Mouse (Mus musculus) MEL (cell line): ENCODE data around the gene Gtpbp2. TPM values are rescaled to one million over a fixed set of nuclear protein-coding genes. Genes with fewer than 3 reads are reported as not detected.
A peak's percentile ranks its signal among the peaks of the same experiment; 100 is the strongest.

Experiments
- DNase-seq: peaks from one replicate; pipeline ENCODE4 v3.0.0; 2011; ENCODE audit warnings: low read depth, low spot score
- H3K27ac ChIP-seq: 2 replicates; pipeline ENCODE4 v1.5.1; 2012; ENCODE audit warnings: low read depth, mild to moderate bottlenecking, control low read depth, low read length, moderate library complexity; ENCODE audit not compliant: control insufficient read depth
- H3K27me3 ChIP-seq, 2 experiments: fragments of 150-350 bp in 1 of 2; sonication (generic) in 1 of 2; 2 replicates each; pipeline ENCODE4 v1.6.1; 2012; ENCODE audit warnings: low read length in 2 of 2, mild to moderate bottlenecking in 2 of 2, improper control_type of control experiment in 1 of 2, moderate library complexity in 1 of 2; ENCODE audit not compliant: insufficient read depth in 2 of 2, control insufficient read depth in 1 of 2
- H3K36me3 ChIP-seq, 2 experiments: 2 replicates each; pipeline ENCODE4 v1.6.1; 2012 to 2014; ENCODE audit warnings: low read length in 2 of 2, improper control_type of control experiment in 1 of 2, inconsistent platforms in 1 of 2, mild to moderate bottlenecking in 1 of 2; ENCODE audit not compliant: insufficient read depth in 2 of 2, control insufficient read depth in 1 of 2
- H3K4me1 ChIP-seq, 2 experiments: fragments of 150-350 bp in 1 of 2; sonication (generic) in 1 of 2; 2 replicates each; pipeline ENCODE4 v1.6.1; 2012; ENCODE audit warnings: low read length in 2 of 2, improper control_type of control experiment in 1 of 2, mild to moderate bottlenecking in 1 of 2; ENCODE audit not compliant: insufficient read depth in 2 of 2, control insufficient read depth in 1 of 2
- H3K4me3 ChIP-seq, 2 experiments: fragments of 150-350 bp in 1 of 2; sonication (generic) in 1 of 2; 2 replicates each; pipeline ENCODE4 v1.5.1; 2012; ENCODE audit warnings: low read depth in 2 of 2, low read length in 2 of 2, mild to moderate bottlenecking in 2 of 2, moderate library complexity in 2 of 2, control low read depth in 1 of 2, improper control_type of control experiment in 1 of 2; ENCODE audit not compliant: control insufficient read depth in 1 of 2, insufficient read depth in 1 of 2
- H3K79me2 ChIP-seq: 2 replicates; pipeline ENCODE4 v1.6.1; 2012; ENCODE audit warnings: mild to moderate bottlenecking, low read length, moderate library complexity; ENCODE audit not compliant: control insufficient read depth, poor library complexity, insufficient read depth
- H3K9ac ChIP-seq: 2 replicates; pipeline ENCODE4 v1.6.1; 2012; ENCODE audit warnings: low read depth, mild to moderate bottlenecking, control low read depth, low read length, moderate library complexity; ENCODE audit not compliant: control insufficient read depth, poor library complexity, severe bottlenecking
- H3K9me3 ChIP-seq: fragments of 150-350 bp; sonication (generic); replicated peaks from 2 replicates; pipeline ENCODE4 v1.6.1; 2012; ENCODE audit warnings: mild to moderate bottlenecking, low read length, improper control_type of control experiment, moderate library complexity; ENCODE audit not compliant: insufficient read depth
- E2F4 ChIP-seq: IDR thresholded peaks from 2 replicates; pipeline ENCODE4 v1.6.1; 2011; ENCODE audit warnings: low read depth, low read length, improper control_type of control experiment, borderline replicate concordance
- ELF1 ChIP-seq: IDR thresholded peaks from 2 replicates; pipeline ENCODE4 v1.6.1; 2014; ENCODE audit warnings: low read depth, mild to moderate bottlenecking, inconsistent platforms, low read length, improper control_type of control experiment, moderate library complexity
- ETS1 ChIP-seq: IDR thresholded peaks from 2 replicates; pipeline ENCODE4 v1.6.1; 2012; ENCODE audit warnings: low read depth, mild to moderate bottlenecking, inconsistent platforms, low read length, improper control_type of control experiment, moderate library complexity
- GABPA ChIP-seq: IDR thresholded peaks from 2 replicates; pipeline ENCODE4 v1.6.1; 2012; ENCODE audit warnings: low read depth, mild to moderate bottlenecking, inconsistent platforms, low read length, improper control_type of control experiment, moderate library complexity
- MAFK ChIP-seq: IDR thresholded peaks from 2 replicates; pipeline ENCODE4 v1.6.1; 2011; ENCODE audit warnings: low read depth, mild to moderate bottlenecking, low read length, improper control_type of control experiment, borderline replicate concordance
- MEF2A ChIP-seq: IDR thresholded peaks from 2 replicates; pipeline ENCODE4 v1.6.1; 2014; ENCODE audit warnings: low read depth, mild to moderate bottlenecking, inconsistent platforms, low read length, improper control_type of control experiment; ENCODE audit not compliant: poor library complexity, insufficient replicate concordance, severe bottlenecking; ENCODE audit errors: extremely low read depth
- MXI1 ChIP-seq: IDR thresholded peaks from 2 replicates; pipeline ENCODE4 v1.6.1; 2011; ENCODE audit warnings: mild to moderate bottlenecking, low read depth, low read length, improper control_type of control experiment
- NELFE ChIP-seq: IDR thresholded peaks from 2 replicates; pipeline ENCODE4 v1.6.1; 2011; ENCODE audit warnings: low read depth, low read length, improper control_type of control experiment
- NRF1 ChIP-seq: IDR thresholded peaks from 2 replicates; pipeline ENCODE4 v1.6.1; 2014; ENCODE audit warnings: low read depth, mild to moderate bottlenecking, inconsistent platforms, low read length, improper control_type of control experiment, moderate library complexity; ENCODE audit not compliant: poor library complexity, insufficient read depth, severe bottlenecking
- POLR2AphosphoS2 ChIP-seq: IDR thresholded peaks from 2 replicates; pipeline ENCODE4 v1.6.1; 2011; ENCODE audit warnings: low read length, improper control_type of control experiment
- POLR2AphosphoS5 ChIP-seq: IDR thresholded peaks from 2 replicates; pipeline ENCODE4 v1.6.1; 2012; ENCODE audit warnings: low read depth, borderline replicate concordance, mild to moderate bottlenecking, inconsistent platforms, low read length, moderate library complexity, mixed read lengths
- RCOR1 ChIP-seq: IDR thresholded peaks from 2 replicates; pipeline ENCODE4 v1.6.1; 2012; ENCODE audit warnings: low read depth, mild to moderate bottlenecking, inconsistent platforms, low read length, improper control_type of control experiment
- SIN3A ChIP-seq: IDR thresholded peaks from 2 replicates; pipeline ENCODE4 v1.6.1; 2012; ENCODE audit warnings: low read length, improper control_type of control experiment, inconsistent platforms
- TAL1 ChIP-seq: IDR thresholded peaks from 2 replicates; pipeline ENCODE4 v1.6.1; 2012; ENCODE audit warnings: mild to moderate bottlenecking, inconsistent platforms, low read length, moderate library complexity, mixed read lengths
- TCF12 ChIP-seq: IDR thresholded peaks from 2 replicates; pipeline ENCODE4 v1.6.1; 2014; ENCODE audit warnings: low read depth, mild to moderate bottlenecking, inconsistent platforms, low read length, improper control_type of control experiment, moderate library complexity
- UBTF ChIP-seq: IDR thresholded peaks from 2 replicates; pipeline ENCODE4 v1.6.1; 2012; ENCODE audit warnings: low read depth, mild to moderate bottlenecking, inconsistent platforms, low read length, improper control_type of control experiment, moderate library complexity, borderline replicate concordance; ENCODE audit not compliant: insufficient read depth
- USF2 ChIP-seq, 2 experiments: IDR thresholded peaks; 2 replicates each; pipeline ENCODE4 v1.6.1; 2011 to 2012; ENCODE audit warnings: improper control_type of control experiment in 2 of 2, low read length in 2 of 2, borderline replicate concordance in 1 of 2, inconsistent platforms in 1 of 2, low read depth in 1 of 2, mild to moderate bottlenecking in 1 of 2; ENCODE audit not compliant: insufficient read depth in 1 of 2
- ZC3H11A ChIP-seq: IDR thresholded peaks from 2 replicates; pipeline ENCODE4 v1.6.1; 2012; ENCODE audit warnings: low read depth, mild to moderate bottlenecking, inconsistent platforms, low read length, improper control_type of control experiment
- ZNF384 ChIP-seq: IDR thresholded peaks from 2 replicates; pipeline ENCODE4 v1.6.1; 2012; ENCODE audit warnings: low read depth, mild to moderate bottlenecking, inconsistent platforms, low read length, improper control_type of control experiment
- polyA plus RNA-seq, 2 experiments: library from polyadenylated mRNA; stranded (reverse) in 1 of 2; unstranded in 1 of 2; fragments of >175 nt in 1 of 2; fragments of >200 nt in 1 of 2; gene quantifications; 2 replicates each; pipeline versions ENCODE4 v1.2.1 to v1.2.4; 2012; ENCODE audit warnings: low replicate concordance in 2 of 2, low read depth in 1 of 2; ENCODE audit not compliant: insufficient read length in 2 of 2, insufficient read depth in 1 of 2, missing spikeins in 1 of 2
- total RNA-seq: library from RNA; depleted of rRNA; stranded (reverse); fragments of 300-350 nt; gene quantifications from 2 replicates; pipeline ENCODE4 v1.2.3, GENCODE M21; 2012

Gene Gtpbp2
- total and polyA plus RNA-seq, 3 experiments = 18.1 to 46.7 TPM; not detected in 1

DNA sequence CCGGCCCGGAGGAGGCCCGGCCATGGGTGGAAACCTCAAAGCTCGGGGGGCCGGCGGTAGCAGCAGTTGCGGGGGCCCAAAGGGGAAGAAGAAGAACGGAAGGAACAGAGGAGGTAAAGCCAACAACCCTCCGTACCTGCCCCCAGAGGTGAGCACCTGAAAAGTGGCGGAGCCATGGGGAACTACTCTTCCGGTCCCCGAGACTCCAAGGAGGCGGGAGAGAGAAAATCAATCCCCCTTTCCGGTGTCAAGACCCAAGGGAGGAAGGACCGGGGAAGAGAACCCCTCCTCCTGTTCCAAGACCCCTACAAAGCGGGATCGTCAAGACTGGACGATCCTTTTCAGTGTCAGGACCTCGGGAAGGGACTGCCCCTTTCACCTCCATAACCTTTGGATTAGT is 347 bp downstream of the Gtpbp2 start (continued):
- TF ChIP-seq NRF1 (no peak), UBTF (no peak), NELFE (no peak)

DNA sequence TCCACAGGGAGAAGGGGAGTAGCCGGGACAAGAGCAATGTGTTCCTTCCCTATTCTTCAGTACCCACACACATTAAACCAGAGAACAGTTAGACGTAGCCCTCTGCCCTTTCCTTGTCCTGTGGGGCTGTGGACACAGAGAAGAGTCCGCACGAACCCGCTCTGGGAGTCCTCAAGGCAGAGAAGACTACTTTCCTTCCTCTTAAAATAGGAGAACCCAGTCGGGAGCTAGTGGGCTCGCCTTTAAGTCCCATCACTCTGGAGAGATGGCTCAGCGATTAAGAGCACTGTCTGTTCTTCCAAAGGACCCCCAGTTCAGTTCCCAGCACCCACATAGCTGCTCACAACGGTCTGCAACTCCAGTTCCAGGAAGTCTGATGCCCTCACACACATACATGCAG is 878 bp downstream of the Gtpbp2 start:
- Histone ChIP-seq H3K9me3 (no peaks in the 10 kb centered on the region), H3K27ac (peak overlapping the region; percentile 76), H3K4me3 (peak overlapping the region; percentile 80 to 84), H3K4me1 (peaks cover 18 to 31% of the 10 kb centered on the region in 2 experiments; a peak in 3 of 4 replicates), H3K36me3 (peaks cover 0 to 20% of the 10 kb centered on the region in 2 experiments; a peak in 3 of 4 replicates), H3K9ac (peak overlapping the region; percentile 83), H3K79me2 (peaks cover 9% of the 10 kb centered on the region), H3K27me3 (no peaks in the 10 kb centered on the region)
- no peak for TF ChIP-seq RCOR1
- TF ChIP-seq ZNF384 = no peak
- no peak for TF ChIP-seq POLR2AphosphoS5
- no peak for TF ChIP-seq ETS1
- TF ChIP-seq MAFK = no peak
- TF ChIP-seq MXI1 = no peak
- no peak for TF ChIP-seq ZC3H11A
- TF ChIP-seq ELF1 = no peak
- TF ChIP-seq TCF12 = no peak
- no peak for TF ChIP-seq USF2 (IDR thresholded peaks at IDR 0.05; ENCODE audit: borderline replicate concordance in 1 of 2, insufficient read depth in 1 of 2, low read depth in 1 of 2, low read length in 2 of 2)
- TF ChIP-seq NRF1 = no peak
- no peak for TF ChIP-seq MEF2A
- no peak for DNase-seq

GRCm38 (mm10) chr17:46162551-46162950 is 1.7 kb downstream of the Gtpbp2 start:
- Histone ChIP-seq H3K27me3 (no peaks in the 10 kb centered on the region), H3K79me2 (peaks cover 9% of the 10 kb centered on the region), H3K27ac (peak overlapping the region; percentile 76), H3K9ac (peak overlapping the region; percentile 57), H3K9me3 (no peaks in the 10 kb centered on the region), H3K4me1 (peaks cover 18 to 30% of the 10 kb centered on the region in 2 experiments; a peak in 3 of 4 replicates), H3K36me3 (peaks cover 0 to 20% of the 10 kb centered on the region in 2 experiments; a peak in 3 of 4 replicates), H3K4me3 (peak overlapping the region; percentile 44 to 84)
- TF ChIP-seq TAL1 (no peak), MEF2A (no peak), SIN3A (no peak), RCOR1 (no peak), E2F4 (no peak), GABPA (no peak), POLR2AphosphoS2 (no peak), USF2 (IDR thresholded peaks at IDR 0.05; ENCODE audit: borderline replicate concordance in 1 of 2, insufficient read depth in 1 of 2, low read depth in 1 of 2, low read length in 2 of 2) (no peak), ELF1 (no peak)
- no peak for DNase-seq
